Mouse (Mus musculus) spleen, adult 2 months (tissue): ENCODE data around the gene Notch4. TPM values are rescaled to one million over a fixed set of nuclear protein-coding genes. Genes with fewer than 3 reads are reported as not detected.

Experiments
- DNase-seq, 2 experiments: peaks; one replicate each; pipeline versions ENCODE4 v3.0.0 to v3.0.0-alpha.2; 2012 to 2021; ENCODE audit warnings: low spot score in 2 of 2, low read depth in 1 of 2
- H3K27ac ChIP-seq: fragments of 200-500 bp; 2 replicates; pipeline ENCODE4 v1.5.1; 2012; ENCODE audit warnings: low read length, inconsistent platforms; ENCODE audit not compliant: insufficient read depth
- H3K27me3 ChIP-seq: fragments of 200-500 bp; 2 replicates; pipeline ENCODE4 v1.6.1; 2012; ENCODE audit warnings: mild to moderate bottlenecking, moderate library complexity, low read length, inconsistent platforms; ENCODE audit not compliant: control insufficient read depth, insufficient read depth
- H3K36me3 ChIP-seq: fragments of 200-500 bp; 2 replicates; pipeline ENCODE4 v1.6.1; 2012; ENCODE audit warnings: mild to moderate bottlenecking, low read length, inconsistent platforms; ENCODE audit not compliant: control insufficient read depth, insufficient read depth
- H3K4me1 ChIP-seq: fragments of 200-500 bp; 2 replicates; pipeline ENCODE4 v1.6.1; 2011; ENCODE audit warnings: inconsistent platforms; ENCODE audit not compliant: control insufficient read depth, insufficient read depth, insufficient read length
- H3K4me3 ChIP-seq: fragments of 200-500 bp; 2 replicates; pipeline ENCODE4 v1.5.1; 2011; ENCODE audit warnings: mild to moderate bottlenecking, inconsistent platforms; ENCODE audit not compliant: insufficient read depth, insufficient read length; ENCODE audit errors: extremely low read depth
- CTCF ChIP-seq: fragments of 200-500 bp; IDR thresholded peaks from 2 replicates; pipeline ENCODE4 v1.5.1; 2011; ENCODE audit warnings: mild to moderate bottlenecking, inconsistent platforms; ENCODE audit not compliant: insufficient read depth, insufficient read length, insufficient replicate concordance; ENCODE audit errors: extremely low read depth
- POLR2A ChIP-seq: fragments of 200-500 bp; IDR thresholded peaks from 2 replicates; pipeline ENCODE4 v1.6.1; 2011; ENCODE audit warnings: low read depth, low read length, inconsistent platforms
- WGBS: fragments of 180-500 bp; shearing (Covaris S2); methylation state at CpG from one replicate; pipeline ENCODE4 v1.1.7; 2018; 5-methylcytosine and 5-hydroxymethylcytosine counted together
- polyA plus RNA-seq: library from polyadenylated mRNA; depleted of rRNA; stranded (reverse); fragments of >200 nt; gene quantifications from 2 replicates; pipeline ENCODE4 v1.2.3, GENCODE M21; 2012

Gene Notch4
- polyA plus RNA-seq, 1 experiment, result 9.6 TPM

DNA sequence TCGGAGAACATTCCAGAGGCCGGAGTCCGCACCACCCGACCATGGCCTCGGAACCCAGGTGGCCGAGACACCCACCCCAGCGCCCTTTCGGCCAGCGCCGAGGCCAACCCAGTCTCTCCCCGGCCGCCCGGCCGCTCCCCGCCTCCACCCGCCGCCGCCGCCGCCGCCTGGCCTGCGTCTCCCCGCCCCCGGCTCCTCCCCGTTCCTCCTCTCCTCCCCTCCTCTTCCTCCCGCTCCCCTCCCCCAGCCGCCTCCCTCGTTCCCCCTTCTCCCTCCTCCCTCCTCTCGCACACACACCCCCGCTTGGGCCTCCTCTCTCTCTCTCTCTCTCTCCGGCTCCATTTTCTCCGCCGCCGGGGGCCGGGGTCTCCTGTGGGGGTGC, 27.9 kb downstream of the Notch4 start:
- TF ChIP-seq CTCF, result no peak
- no peak for TF ChIP-seq POLR2A
- Histone ChIP-seq H3K4me3 (peak overlapping the region; percentile 82), H3K27ac (peak overlapping the region; percentile 100), H3K27me3 (no peaks in the 10 kb centered on the region), H3K4me1 (peaks cover 11% of the 10 kb centered on the region; the same call in 1 of the 2 replicates), H3K36me3 (peaks cover 28% of the 10 kb centered on the region)
- DNase-seq, result peak; percentile 53 to 89
- 2% methylated on average over 29 of the region's 35 CpGs for WGBS

GRCm38 (mm10) chr17:34592581-34593549, 28.8 kb downstream of the Notch4 start:
- 7% methylated on average over 31 of the region's 32 CpGs for WGBS
- TF ChIP-seq CTCF (no peak), POLR2A (no peak)
- peaks cover 11% of the 10 kb centered on the region; the same call in 1 of the 2 replicates for H3K4me1 ChIP-seq

GRCm38 (mm10) chr17:34593752-34594525, 29.9 kb downstream of the Notch4 start:
- Histone ChIP-seq H3K36me3 (peaks cover 28% of the 10 kb centered on the region), H3K4me3 (no peak overlapping the region), H3K4me1 (peaks cover 5% of the 10 kb centered on the region; the same call in 1 of the 2 replicates), H3K27me3 (no peaks in the 10 kb centered on the region), H3K27ac (no peak overlapping the region)
- DNase-seq, result no peak
- WGBS, result 73% methylated on average over 33 of the region's 34 CpGs
- no peak for TF ChIP-seq POLR2A
- no peak for TF ChIP-seq CTCF

More at GRCm38 (mm10) chr17:34592581-34593549, 28.8 kb downstream of the Notch4 start:
- Histone ChIP-seq H3K4me3 (peak overlapping the region; percentile 82), H3K27ac (peak overlapping the region; percentile 49; the same call in 1 of the 2 replicates), H3K27me3 (no peaks in the 10 kb centered on the region), H3K36me3 (peaks cover 28% of the 10 kb centered on the region)
- no peak for DNase-seq

GRCm38 (mm10) chr17:34596098-34596497, 32.0 kb downstream of the Notch4 start:
- WGBS, result 89% methylated on average over 8 of the region's 8 CpGs
- no peak for DNase-seq
- TF ChIP-seq POLR2A (no peak), CTCF (no peak)
- Histone ChIP-seq H3K27ac (no peak overlapping the region), H3K27me3 (no peaks in the 10 kb centered on the region), H3K36me3 (peaks cover 30% of the 10 kb centered on the region), H3K4me1 (peaks cover 5% of the 10 kb centered on the region; the same call in 1 of the 2 replicates), H3K4me3 (no peak overlapping the region)

GRCm38 (mm10) chr17:34597566-34598095, 33.6 kb downstream of the Notch4 start, which contains the start of gene Ager:
TSS of gene Ager (plus strand) at chr17:34597862.
- Histone ChIP-seq H3K4me1 (peaks cover 8% of the 10 kb centered on the region; the same call in 1 of the 2 replicates), H3K27me3 (no peaks in the 10 kb centered on the region), H3K36me3 (peaks cover 31% of the 10 kb centered on the region), H3K27ac (peak within 1 kb of the TSS; percentile 20; the same call in 1 of the 2 replicates), H3K4me3 (no peak within 1 kb of the TSS)
- TF ChIP-seq CTCF (no peak), POLR2A (no peak)
- no peak for DNase-seq
- WGBS, result 59% methylated on average over 6 of the region's 6 CpGs

- Histone ChIP-seq H3K4me3 (no peak overlapping the region), H3K4me1 (peaks cover 11% of the 10 kb centered on the region; the same call in 1 of the 2 replicates), H3K27ac (no peak overlapping the region), H3K27me3 (no peaks in the 10 kb centered on the region), H3K36me3 (peaks cover 21% of the 10 kb centered on the region)
- no peak for DNase-seq
- 86% methylated on average over 9 of the region's 9 CpGs for WGBS
- TF ChIP-seq POLR2A (no peak), CTCF (no peak)
These were observed 35.8 kb downstream of the Notch4 start for GRCm38 (mm10) chr17:34599891-34600290.

- TF ChIP-seq CTCF, result no peak
- no peak for TF ChIP-seq POLR2A
- 90% methylated on average over 12 of the region's 12 CpGs for WGBS
- H3K4me3 ChIP-seq, result no peak overlapping the region
- DNase-seq, result no peak
- H3K36me3 ChIP-seq, result peaks cover 7% of the 10 kb centered on the region
- H3K27me3 ChIP-seq, result no peaks in the 10 kb centered on the region
- H3K27ac ChIP-seq, result no peak overlapping the region
- H3K4me1 ChIP-seq, result peaks cover 19% of the 10 kb centered on the region; the same call in 1 of the 2 replicates
These were observed 37.7 kb downstream of the Notch4 start for GRCm38 (mm10) chr17:34601796-34602195.
